Mouse (Mus musculus) CH12.LX (cell line): Measurements from ENCODE around the gene Cradd. TPM values are rescaled to one million over a fixed set of nuclear protein-coding genes. Genes with fewer than 3 reads are reported as not detected.

Experiments
- DNase-seq: peaks from one replicate; pipeline ENCODE4 v3.0.0-alpha.2; 2013; ENCODE audit errors: extremely low read depth
- H3K27ac ChIP-seq: 2 replicates; pipeline ENCODE4 v1.5.1; 2012; ENCODE audit warnings: low read depth, mild to moderate bottlenecking, control low read depth, moderate library complexity; ENCODE audit not compliant: insufficient read depth
- H3K27me3 ChIP-seq: replicated peaks from 2 replicates; pipeline ENCODE3; 2012; ENCODE audit warnings: inconsistent platforms
- H3K36me3 ChIP-seq, 2 experiments: replicated peaks in 1 of 2; 2 replicates each; pipeline versions ENCODE3 to v1.6.1; 2012; ENCODE audit warnings: inconsistent platforms in 1 of 2, low read length in 1 of 2, mild to moderate bottlenecking in 1 of 2, mixed read lengths in 1 of 2, moderate library complexity in 1 of 2; ENCODE audit not compliant: control insufficient read depth in 1 of 2, insufficient read depth in 1 of 2
- H3K4me1 ChIP-seq, 2 experiments: 2 replicates each; pipeline ENCODE4 v1.6.1; 2012; ENCODE audit warnings: inconsistent platforms in 1 of 2, moderate library complexity in 1 of 2; ENCODE audit not compliant: insufficient read depth in 2 of 2, control insufficient read depth in 1 of 2
- H3K4me2 ChIP-seq: 2 replicates; pipeline ENCODE4 v1.6.1; 2012; ENCODE audit warnings: low read depth, mild to moderate bottlenecking, control low read depth; ENCODE audit not compliant: poor library complexity, insufficient read depth, severe bottlenecking
- H3K4me3 ChIP-seq, 3 experiments: fragments of 150-350 bp in 1 of 3; sonication (generic) in 1 of 3; replicated peaks in 1 of 3; 2 replicates each; pipeline versions ENCODE3 to v1.5.1; 2011 to 2012; ENCODE audit warnings: low read depth in 2 of 3, low read length in 2 of 3, mild to moderate bottlenecking in 2 of 3, moderate library complexity in 2 of 3, control low read depth in 1 of 3, improper control_type of control experiment in 1 of 3, inconsistent platforms in 1 of 3, mixed read lengths in 1 of 3; ENCODE audit not compliant: poor library complexity in 1 of 3
- H3K79me2 ChIP-seq: replicated peaks from 2 replicates; pipeline ENCODE4 v1.6.1; 2012; ENCODE audit warnings: mild to moderate bottlenecking, moderate library complexity; ENCODE audit not compliant: control insufficient read depth, poor library complexity, insufficient read depth, severe bottlenecking; ENCODE audit errors: extremely low read depth
- H3K9ac ChIP-seq: 2 replicates; pipeline ENCODE4 v1.6.1; 2012; ENCODE audit warnings: low read depth, mild to moderate bottlenecking, control low read depth, moderate library complexity; ENCODE audit not compliant: insufficient read depth
- H3K9me3 ChIP-seq: replicated peaks from 2 replicates; pipeline ENCODE3; 2012; ENCODE audit warnings: low read length, inconsistent platforms, mixed read lengths
- BHLHE40 ChIP-seq: IDR thresholded peaks from 2 replicates; pipeline ENCODE4 v1.6.1; 2011; ENCODE audit warnings: mild to moderate bottlenecking, low read depth, low read length, improper control_type of control experiment
- CHD2 ChIP-seq: IDR thresholded peaks from 2 replicates; pipeline ENCODE4 v1.6.1; 2011; ENCODE audit warnings: low read length, improper control_type of control experiment
- CTCF ChIP-seq, 2 experiments: IDR thresholded peaks in 1 of 2; conservative IDR thresholded peaks in 1 of 2; 2 replicates each; pipeline ENCODE4 v1.5.1; 2011 to 2012; ENCODE audit warnings: low read depth in 2 of 2, low read length in 2 of 2, improper control_type of control experiment in 1 of 2, inconsistent platforms in 1 of 2, mild to moderate bottlenecking in 1 of 2, moderate library complexity in 1 of 2
- GABPA ChIP-seq: IDR thresholded peaks from 2 replicates; pipeline ENCODE4 v1.6.1; 2012; ENCODE audit warnings: low read depth, low read length, improper control_type of control experiment, inconsistent platforms; ENCODE audit not compliant: insufficient replicate concordance
- HCFC1 ChIP-seq: IDR thresholded peaks from 2 replicates; pipeline ENCODE4 v1.6.1; 2012; ENCODE audit warnings: low read depth, mild to moderate bottlenecking, inconsistent platforms, low read length, improper control_type of control experiment
- IRF4 ChIP-seq: IDR thresholded peaks from 2 replicates; pipeline ENCODE4 v1.6.1; 2014; ENCODE audit warnings: low read depth, mild to moderate bottlenecking, inconsistent platforms, low read length, improper control_type of control experiment
- JUN ChIP-seq: IDR thresholded peaks from 2 replicates; pipeline ENCODE4 v1.6.1; 2011; ENCODE audit warnings: low read depth, mild to moderate bottlenecking, low read length, improper control_type of control experiment, moderate library complexity; ENCODE audit not compliant: insufficient read depth
- JUND ChIP-seq: conservative IDR thresholded peaks from 2 replicates; pipeline ENCODE4 v1.6.1; 2011; ENCODE audit warnings: low read depth, low read length, improper control_type of control experiment
- KAT2A ChIP-seq: IDR thresholded peaks from 2 replicates; pipeline ENCODE4 v1.6.1; 2012; ENCODE audit warnings: low read length, improper control_type of control experiment, inconsistent platforms; ENCODE audit not compliant: insufficient replicate concordance
- MAX ChIP-seq: IDR thresholded peaks from 2 replicates; pipeline ENCODE4 v1.6.1; 2011; ENCODE audit warnings: low read length, improper control_type of control experiment
- MAZ ChIP-seq: IDR thresholded peaks from 2 replicates; pipeline ENCODE4 v1.6.1; 2012; ENCODE audit warnings: low read depth, mild to moderate bottlenecking, inconsistent platforms, low read length, improper control_type of control experiment, moderate library complexity
- NELFE ChIP-seq: IDR thresholded peaks from 2 replicates; pipeline ENCODE4 v1.6.1; 2011; ENCODE audit warnings: low read depth, low read length, improper control_type of control experiment
- PAX5 ChIP-seq: IDR thresholded peaks from 2 replicates; pipeline ENCODE4 v1.6.1; 2012; ENCODE audit warnings: low read length, inconsistent platforms, mixed read lengths
- RCOR1 ChIP-seq: conservative IDR thresholded peaks from 2 replicates; pipeline ENCODE4 v1.6.1; 2012; ENCODE audit warnings: low read depth, mild to moderate bottlenecking, inconsistent platforms, low read length, improper control_type of control experiment
- SIN3A ChIP-seq: IDR thresholded peaks from 2 replicates; pipeline ENCODE4 v1.6.1; 2012; ENCODE audit warnings: low read length, improper control_type of control experiment, inconsistent platforms
- SMC3 ChIP-seq: IDR thresholded peaks from 2 replicates; pipeline ENCODE4 v1.6.1; 2011; ENCODE audit warnings: low read depth, low read length, improper control_type of control experiment
- USF1 ChIP-seq: IDR thresholded peaks from 2 replicates; pipeline ENCODE4 v1.6.1; 2014; ENCODE audit warnings: low read depth, mild to moderate bottlenecking, inconsistent platforms, low read length, improper control_type of control experiment
- ZC3H11A ChIP-seq: IDR thresholded peaks from 2 replicates; pipeline ENCODE4 v1.6.1; 2012; ENCODE audit warnings: low read depth, mild to moderate bottlenecking, inconsistent platforms, low read length, improper control_type of control experiment
- ZKSCAN1 ChIP-seq: IDR thresholded peaks from 2 replicates; pipeline ENCODE4 v1.6.1; 2012; ENCODE audit warnings: low read depth, inconsistent platforms, low read length, improper control_type of control experiment, borderline replicate concordance
- dilution Hi-C: fragments of 300-500 bp; cut with MboI; formaldehyde crosslinking; loops from 2 replicates; pipeline ENCODE4 v1.14.3; 2020; ENCODE audit warnings: low sequenced_read_pairs; ENCODE audit not compliant: extremely low pct_unique_long_range_greater_than_20kb, extremely low pct_ligation_motif_present
- in situ Hi-C: fragments of 300-500 bp; cut with MboI; formaldehyde crosslinking; loops from 3 replicates; pipeline ENCODE4 v1.14.3; 2019; ENCODE audit warnings: low sequenced_read_pairs, low pct_ligation_motif_present, low pct_unique_long_range_greater_than_20kb, mixed read lengths
- polyA plus RNA-seq: library from polyadenylated mRNA; unstranded; fragments of >175 nt; gene quantifications from 2 replicates; pipeline ENCODE4 v1.2.1, GENCODE M21; 2012; ENCODE audit warnings: low read depth; ENCODE audit not compliant: insufficient read length
- total RNA-seq, 2 experiments: library from RNA; depleted of rRNA; stranded (reverse); fragments of 300-350 nt in 1 of 2; fragments of >200 nt in 1 of 2; gene quantifications; 2 replicates each; pipeline ENCODE4 v1.2.3; 2012 to 2014

Cradd gene
- total and polyA plus RNA-seq, 3 experiments = 5.6 to 8.8 (median 5.6) TPM

DNA sequence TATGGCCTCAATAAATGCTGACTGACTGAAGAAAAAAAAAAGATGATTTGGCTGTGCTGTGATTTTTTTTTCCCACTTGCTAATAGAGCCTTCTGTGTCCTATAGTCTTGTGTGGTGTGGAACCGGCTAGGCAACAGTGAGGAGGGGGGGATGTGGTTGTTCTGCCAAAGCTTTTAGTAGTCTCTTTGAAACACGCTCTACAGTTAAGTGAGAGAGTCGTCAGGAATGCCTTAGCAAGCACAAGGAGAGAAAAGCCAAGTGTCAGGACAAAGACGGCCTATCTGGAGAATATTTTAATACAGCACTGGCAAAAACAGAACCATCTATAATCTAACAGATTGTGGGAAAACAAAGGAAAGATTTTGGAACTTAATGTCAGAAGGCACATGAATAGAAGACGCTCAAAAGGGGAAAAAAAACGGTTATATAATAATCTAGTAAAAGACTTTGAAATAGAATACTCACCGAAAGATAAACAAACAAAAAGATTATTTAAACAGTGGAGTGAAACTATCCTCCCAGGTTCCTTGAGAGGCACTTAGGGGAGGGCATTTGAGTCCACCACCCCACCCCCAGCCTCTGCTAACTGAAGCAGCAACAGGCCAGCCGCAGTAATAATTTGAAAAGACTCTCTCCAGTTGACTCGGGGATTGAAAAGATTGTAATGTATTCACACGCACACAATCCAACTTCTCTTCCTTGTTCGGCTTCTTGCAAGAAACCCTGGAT, 16.9 kb downstream of the Cradd start:
- in situ Hi-C loops (no loop called here), dilution Hi-C loops (no loop called here)
- H3K4me1 ChIP-seq = peaks cover 7 to 26% of the 10 kb centered on the region in 2 experiments
- H3K36me3 ChIP-seq = peaks cover 0 to 16% of the 10 kb centered on the region in 2 experiments
- no peaks in the 10 kb centered on the region for H3K9me3 ChIP-seq
- no peak for DNase-seq
- H3K9ac ChIP-seq = no peak overlapping the region
- no peak for TF ChIP-seq CTCF (conservative IDR thresholded peaks at IDR 0.05 in 1 of 2, IDR thresholded peaks at IDR 0.05 in 1 of 2; ENCODE audit: low read depth in 2 of 2, low read length in 2 of 2)
- no peak for TF ChIP-seq RCOR1
- no peak for TF ChIP-seq NELFE
- TF ChIP-seq KAT2A = no peak
- no peak for TF ChIP-seq ZKSCAN1
- no peak for TF ChIP-seq PAX5
- TF ChIP-seq IRF4 = no peak
- TF ChIP-seq JUND = no peak
- TF ChIP-seq GABPA = no peak
- no peak for TF ChIP-seq MAZ
- TF ChIP-seq ZC3H11A = no peak
- TF ChIP-seq SIN3A = no peak
- no peak for TF ChIP-seq SMC3
- TF ChIP-seq HCFC1 = no peak
- no peak for TF ChIP-seq BHLHE40
- TF ChIP-seq, all 38 proteins: peak for 0
- Histone ChIP-seq H3K4me3 (no peak overlapping the region), H3K27me3 (no peaks in the 10 kb centered on the region), H3K79me2 (no peaks in the 10 kb centered on the region; the same call in 1 of the 2 replicates), H3K27ac (no peak overlapping the region), H3K4me2 (no peak overlapping the region)

DNA sequence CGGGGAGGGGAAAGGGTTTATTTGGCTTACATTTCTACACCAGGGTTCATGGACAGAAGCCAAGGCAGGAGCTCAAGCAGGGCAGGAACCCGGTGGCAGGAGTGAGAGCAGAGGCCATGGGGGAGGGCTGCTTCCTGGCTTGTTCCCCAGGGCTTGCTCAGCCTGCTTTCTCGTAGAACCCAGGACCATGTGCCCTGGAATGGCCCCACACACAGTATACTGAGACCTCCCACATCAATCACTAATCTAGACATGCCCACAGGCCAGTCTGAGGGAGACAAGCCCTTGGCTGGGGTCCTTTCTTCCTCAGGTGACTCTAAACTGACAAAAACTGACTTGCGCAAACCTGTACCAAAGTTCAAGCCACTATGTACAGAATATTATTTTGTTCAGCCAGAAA, 19.7 kb downstream of the Cradd start:
- TF ChIP-seq JUN = no peak
- TF ChIP-seq CHD2 = no peak
- TF ChIP-seq KAT2A = no peak
- no peak for TF ChIP-seq MAZ
- no peak for TF ChIP-seq IRF4
- TF ChIP-seq MAX = no peak
- no peak for TF ChIP-seq ZKSCAN1
- no peak for TF ChIP-seq USF1
- TF ChIP-seq PAX5 = no peak
- TF ChIP-seq RCOR1 = no peak
- in situ Hi-C loops = no loop called here
- Histone ChIP-seq H3K36me3 (peaks cover 0 to 8% of the 10 kb centered on the region in 2 experiments), H3K79me2 (no peaks in the 10 kb centered on the region; the same call in 1 of the 2 replicates), H3K9me3 (no peaks in the 10 kb centered on the region), H3K4me1 (peaks cover 21 to 52% of the 10 kb centered on the region in 2 experiments), H3K9ac (no peak overlapping the region), H3K4me3 (no peak overlapping the region), H3K27me3 (no peaks in the 10 kb centered on the region), H3K4me2 (no peak overlapping the region), H3K27ac (no peak overlapping the region)
- DNase-seq = no peak
- dilution Hi-C loops = no loop called here
